8 mouse cellular contexts compared by ENCODE assay signal in the genomic region with DNA sequence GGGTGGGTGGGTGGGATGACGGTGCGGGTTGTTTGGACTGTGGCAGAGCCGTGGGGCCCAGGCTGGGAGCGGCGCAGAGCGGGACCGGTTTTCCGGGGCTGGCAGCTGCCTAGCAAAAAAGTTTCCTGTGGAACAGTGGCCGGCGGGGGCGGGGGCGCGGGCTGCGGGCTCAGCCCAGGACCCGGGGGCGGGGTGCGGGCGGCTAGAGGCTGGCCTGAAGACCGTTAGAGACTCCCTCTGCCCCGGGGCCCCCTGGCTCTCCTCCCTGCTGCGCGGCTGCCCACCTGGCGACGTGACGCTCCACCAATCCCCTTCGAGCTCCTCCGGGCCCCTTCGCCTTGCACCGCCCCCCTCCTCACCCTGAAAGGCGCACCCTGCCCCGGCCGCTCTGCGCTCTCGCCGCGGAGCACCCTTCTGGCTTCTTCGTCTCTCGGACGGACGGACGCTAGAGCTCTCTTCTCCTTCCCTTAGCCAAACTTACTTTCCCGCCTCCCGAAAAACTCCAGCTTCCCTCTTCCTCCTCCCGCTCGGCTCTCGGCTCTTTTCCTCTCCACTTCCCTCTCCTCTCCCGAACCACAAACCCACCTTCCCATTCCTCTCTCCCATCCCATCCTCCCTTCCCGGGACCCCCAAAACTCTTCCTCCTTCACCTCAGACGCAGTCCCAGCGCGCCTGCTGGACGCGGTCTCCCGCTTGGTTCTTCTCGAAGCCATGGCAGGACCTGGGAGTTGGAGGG. TPM values are rescaled to one million over a fixed set of nuclear protein-coding genes. Genes with fewer than 3 reads are reported as not detected.
DNase-seq lines count a peak whose midpoint lies in the region; ATAC-seq lines count a peak whose summit lies in the region.

A gene (plus strand): TSS at position 390 of the 736 bp plus-strand sequence.

- no peak within 1 kb of the TSS for H3K27ac ChIP-seq in forebrain, embryonic 15.5 days (replicated peaks)
- no peak within 1 kb of the TSS for H3K27ac ChIP-seq in hindbrain, embryonic 13.5 days
- no peak within 1 kb of the TSS for H3K27ac ChIP-seq in lung, embryonic 16.5 days (ENCODE audit: low read length)
- H3K27ac ChIP-seq in stomach, embryonic 14.5 days (ENCODE audit: low read length): 0 out of 2 replicates have a peak within 1 kb of the TSS, but pooled peaks have one; percentile 39

- H3K4me3 ChIP-seq in forebrain, embryonic 15.5 days: peak within 1 kb of the TSS; percentile 45
- H3K4me3 ChIP-seq in hindbrain, embryonic 13.5 days: peak within 1 kb of the TSS; percentile 45
- H3K4me3 ChIP-seq in lung, embryonic 16.5 days (ENCODE audit: low read length): peak within 1 kb of the TSS; percentile 53
- H3K4me3 ChIP-seq in stomach, embryonic 14.5 days (ENCODE audit: low read depth, low read length): peak within 1 kb of the TSS; percentile 42

- WGBS in forebrain, embryonic 15.5 days: 31% methylated on average over 53 of the region's 55 CpGs
- 23% methylated on average over 33 of the region's 55 CpGs for WGBS in hindbrain, embryonic 13.5 days
- 13% methylated on average over 43 of the region's 55 CpGs for WGBS in lung, embryonic 16.5 days
- WGBS in stomach, embryonic 14.5 days: 23% methylated on average over 23 of the region's 55 CpGs

- peak; percentile 80 for ATAC-seq in forebrain, embryonic 15.5 days (replicated peaks)
- peak; percentile 36; the same call in 1 of the 2 replicates for ATAC-seq in hindbrain, embryonic 13.5 days (ENCODE audit: low FRiP score)
- ATAC-seq in lung, embryonic 16.5 days (ENCODE audit: low read depth): peak; percentile 97
- peak; percentile 91 for ATAC-seq in stomach, embryonic 14.5 days (ENCODE audit: insufficient number of reproducible peaks, insufficient read depth, low FRiP score, low read depth)

- no peak within 1 kb of the TSS for H3K9ac ChIP-seq in forebrain, embryonic 15.5 days (replicated peaks)
- no peak within 1 kb of the TSS for H3K9ac ChIP-seq in hindbrain, embryonic 13.5 days
- peak within 1 kb of the TSS; percentile 58 for H3K9ac ChIP-seq in lung, embryonic 16.5 days (ENCODE audit: low read length)
- peak within 1 kb of the TSS; percentile 38 for H3K9ac ChIP-seq in stomach, embryonic 14.5 days (replicated peaks; ENCODE audit: low read depth, low read length)

- peaks cover 5% of the 10 kb centered on the region for H3K4me1 ChIP-seq in forebrain, embryonic 15.5 days
- H3K4me1 ChIP-seq in hindbrain, embryonic 13.5 days (replicated peaks): peaks cover 7% of the 10 kb centered on the region; the same call in 1 of the 2 replicates
- H3K4me1 ChIP-seq in lung, embryonic 16.5 days (replicated peaks; ENCODE audit: control insufficient read depth, insufficient read depth, low read length): no peaks in the 10 kb centered on the region
- H3K4me1 ChIP-seq in stomach, embryonic 14.5 days (ENCODE audit: control insufficient read depth, insufficient read depth, low read length): no peaks in the 10 kb centered on the region

- H3K4me2 ChIP-seq in forebrain, embryonic 15.5 days (replicated peaks): peak within 1 kb of the TSS; percentile 76
- H3K4me2 ChIP-seq in hindbrain, embryonic 13.5 days: peak within 1 kb of the TSS; percentile 70
- peak within 1 kb of the TSS; percentile 60 for H3K4me2 ChIP-seq in lung, embryonic 16.5 days (ENCODE audit: low read depth, low read length)
- peak within 1 kb of the TSS; percentile 52 for H3K4me2 ChIP-seq in stomach, embryonic 14.5 days (replicated peaks; ENCODE audit: low read depth, low read length)

- H3K36me3 ChIP-seq in forebrain, embryonic 15.5 days: no peaks in the 10 kb centered on the region
- H3K36me3 ChIP-seq in hindbrain, embryonic 13.5 days: no peaks in the 10 kb centered on the region
- no peaks in the 10 kb centered on the region for H3K36me3 ChIP-seq in lung, embryonic 16.5 days (ENCODE audit: control insufficient read depth, insufficient read depth, low read length)
- no peaks in the 10 kb centered on the region for H3K36me3 ChIP-seq in stomach, embryonic 14.5 days (ENCODE audit: control insufficient read depth, insufficient read depth, low read length)

- H3K9me3 ChIP-seq in forebrain, embryonic 15.5 days: no peaks in the 10 kb centered on the region
- no peaks in the 10 kb centered on the region for H3K9me3 ChIP-seq in hindbrain, embryonic 13.5 days
- no peaks in the 10 kb centered on the region for H3K9me3 ChIP-seq in lung, embryonic 16.5 days (ENCODE audit: control insufficient read depth, low read length)
- H3K9me3 ChIP-seq in stomach, embryonic 14.5 days (ENCODE audit: control insufficient read depth, low read depth, low read length): no peaks in the 10 kb centered on the region

- H3K27me3 ChIP-seq in forebrain, embryonic 15.5 days: peaks cover 19% of the 10 kb centered on the region
- H3K27me3 ChIP-seq in hindbrain, embryonic 13.5 days: peaks cover 38% of the 10 kb centered on the region
- H3K27me3 ChIP-seq in lung, embryonic 16.5 days (ENCODE audit: control insufficient read depth, insufficient read depth, low read depth, low read length): no peaks in the 10 kb centered on the region; the same call in 1 of the 2 replicates
- no peaks in the 10 kb centered on the region for H3K27me3 ChIP-seq in stomach, embryonic 14.5 days (ENCODE audit: control insufficient read depth, insufficient read depth, low read length)

- DNase-seq in right cerebral cortex, postnatal 25 days: peak; percentile 3
- no peak for DNase-seq in right cerebral cortex, adult 18-20 months
- DNase-seq in frontal cortex, postnatal 14 days (ENCODE audit: low spot score in 2 of 2): no peak
- DNase-seq in cerebellum, adult 18-20 months: no peak

RNA-seq across cellular contexts. Expression of the gene that starts here (rescaled TPM):
- polyA plus RNA-seq in forebrain, embryonic 15.5 days (2015; fragmentation: Nextera tagmentation; extraction: Ambion mirVana): 0.78 and 1.3 TPM in 2 replicates
- polyA plus RNA-seq in hindbrain, embryonic 13.5 days (2015; fragmentation: Nextera tagmentation; extraction: Ambion mirVana): 1.8 and 2.0 TPM in 2 replicates
- 13.2 and 16.2 TPM in 2 replicates for polyA plus RNA-seq in lung, embryonic 16.5 days (2015; fragmentation: Nextera tagmentation; extraction: Ambion mirVana)
- polyA plus RNA-seq in stomach, embryonic 14.5 days (2014; fragmentation: Nextera tagmentation; extraction: Ambion mirVana): 50.4 and 50.5 TPM in 2 replicates

Comparison
In these comparisons a context has a peak if more than half of its experiments do, and no peak if none do; other contexts are left out.
1. ATAC-seq: peak in every context shown above with its lines; median percentile 97 in lung, embryonic 16.5 days; 91 in stomach, embryonic 14.5 days; 80 in forebrain, embryonic 15.5 days; 36 in hindbrain, embryonic 13.5 days.
2. H3K9ac ChIP-seq: peak in lung, embryonic 16.5 days (single experiment) and stomach, embryonic 14.5 days (single experiment); none in forebrain, embryonic 15.5 days (single experiment) and hindbrain, embryonic 13.5 days (single experiment).
3. Peak in every context shown above with its lines, with median percentiles within 50 percentile points of each other: H3K4me2 ChIP-seq and H3K4me3 ChIP-seq.